Mouse (Mus musculus) spleen, adult 18-20 months (tissue): Measurements from ENCODE around the gene Sult1a1.
"Not testable (repeated sequence)": the region's sequence is repeated elsewhere in the genome, so short reads cannot be mapped to it uniquely, and the experiment has no call there.

ENCODE experiments used
- DNase-seq, 2 experiments: peaks; one replicate each; pipeline ENCODE4 v3.0.0; 2022; ENCODE audit warnings: mixed read lengths in 2 of 2

Gene Sult1a1

GRCm38 (mm10) chr7:126696303-126696702, 20.1 kb upstream of the Sult1a1 start:
- DNase-seq, result no peak

DNA sequence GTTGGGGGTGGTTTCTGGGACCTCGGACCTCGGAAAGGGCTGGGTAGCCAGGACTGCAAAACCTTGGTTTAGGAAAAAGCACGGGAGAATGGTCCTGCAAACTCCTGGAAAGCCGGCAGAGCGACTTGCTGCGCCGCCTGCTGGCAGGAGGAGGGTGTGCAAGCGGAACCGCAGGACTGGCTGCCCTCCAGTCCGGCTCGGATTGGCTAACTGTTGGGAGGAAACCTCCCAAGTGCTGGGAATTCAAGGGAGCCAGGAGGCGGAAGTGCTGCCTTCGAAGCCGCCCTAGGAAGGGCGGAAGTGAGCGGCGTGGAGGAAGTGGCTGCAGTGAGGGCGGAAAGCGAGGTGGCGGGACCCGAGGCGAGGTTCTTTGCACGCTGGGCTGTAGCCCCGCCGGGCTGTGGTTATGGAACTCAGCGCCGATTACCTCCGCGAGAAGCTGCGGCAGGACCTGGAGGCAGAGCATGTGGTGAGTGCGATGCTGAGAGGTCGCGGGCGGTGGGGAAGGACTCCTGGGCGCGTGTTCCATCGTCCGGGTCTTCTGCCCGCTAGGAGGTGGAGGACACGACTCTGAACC, 19.5 kb upstream of the Sult1a1 start, which contains the start of gene Slx1b:
TSS of gene Slx1b (minus strand) at position 154 of the 577 bp plus-strand sequence.
- DNase-seq, result peak; percentile 82 to 83

DNA sequence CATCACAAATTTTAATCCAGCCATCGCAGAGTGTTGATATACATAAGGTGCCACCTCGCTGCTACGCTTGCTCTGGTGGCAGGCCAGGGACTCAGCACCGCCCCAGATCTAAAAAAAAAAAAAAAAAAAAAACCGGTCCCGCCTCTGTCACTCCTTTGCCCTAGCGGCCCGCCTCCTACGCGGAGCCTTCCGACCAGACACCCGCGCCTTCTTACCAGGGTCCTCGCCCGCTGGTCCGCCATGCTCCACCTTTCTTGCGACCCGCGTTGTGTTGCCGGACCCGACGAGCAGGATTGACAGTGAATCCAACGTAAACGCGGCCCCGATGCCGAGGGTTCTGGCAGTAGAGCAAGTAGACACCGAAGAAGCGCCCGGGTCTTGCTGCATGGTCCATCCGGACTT, 19.0 kb upstream of the Sult1a1 start, which contains the start of gene Bola2:
TSS of gene Bola2 (plus strand) at position 192 of the 402 bp plus-strand sequence.
- DNase-seq, result peak; percentile 74

GRCm38 (mm10) chr7:126694441-126695051, 18.3 kb upstream of the Sult1a1 start:
- no peak for DNase-seq

DNA sequence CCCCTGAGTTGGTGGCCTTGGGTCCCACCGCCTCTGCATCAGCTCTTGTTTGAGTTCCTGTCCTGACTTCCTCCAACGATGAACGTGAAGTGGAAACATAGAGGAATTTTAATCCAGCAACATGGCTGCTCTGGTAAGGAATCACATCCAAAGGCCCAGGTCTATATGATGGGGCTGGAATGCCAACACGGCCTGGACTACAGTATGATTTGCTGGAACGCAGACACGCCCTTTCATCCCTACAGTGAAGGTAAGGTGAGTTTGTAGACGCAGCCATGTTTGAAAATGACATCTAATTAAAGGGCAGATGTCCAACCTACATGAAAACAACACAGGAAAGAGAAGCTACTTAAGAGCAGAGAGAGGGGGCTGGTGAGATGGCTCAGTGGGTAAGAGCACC, 17.5 kb upstream of the Sult1a1 start:
- DNase-seq, result no peak

- peak; percentile 69 to 86 for DNase-seq
Measured at GRCm38 (mm10) chr7:126693256-126693655, 17.0 kb upstream of the Sult1a1 start.

DNA sequence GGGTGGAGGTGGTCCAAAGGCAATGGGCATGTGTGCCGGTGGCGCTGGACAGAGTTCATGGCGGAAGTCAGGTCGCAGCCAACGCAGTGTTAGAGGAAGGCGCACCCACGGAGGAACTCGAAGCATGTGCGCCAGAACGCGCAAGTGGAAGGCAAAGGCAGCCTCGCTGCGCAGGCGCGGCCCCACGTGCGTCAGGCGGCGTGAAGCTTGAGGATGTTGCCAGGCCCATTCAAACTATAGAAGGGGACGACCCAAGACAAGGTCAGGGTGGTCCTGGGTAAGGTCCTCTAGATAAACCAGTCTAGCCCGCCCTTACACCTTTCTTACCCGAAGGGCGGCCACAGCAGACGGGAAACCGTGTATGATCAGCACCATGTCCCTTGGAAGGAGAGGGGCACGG, 16.2 kb upstream of the Sult1a1 start:
- DNase-seq, result no peak

- DNase-seq, result no peak
Measured at GRCm38 (mm10) chr7:126691676-126692075, 15.4 kb upstream of the Sult1a1 start.

DNA sequence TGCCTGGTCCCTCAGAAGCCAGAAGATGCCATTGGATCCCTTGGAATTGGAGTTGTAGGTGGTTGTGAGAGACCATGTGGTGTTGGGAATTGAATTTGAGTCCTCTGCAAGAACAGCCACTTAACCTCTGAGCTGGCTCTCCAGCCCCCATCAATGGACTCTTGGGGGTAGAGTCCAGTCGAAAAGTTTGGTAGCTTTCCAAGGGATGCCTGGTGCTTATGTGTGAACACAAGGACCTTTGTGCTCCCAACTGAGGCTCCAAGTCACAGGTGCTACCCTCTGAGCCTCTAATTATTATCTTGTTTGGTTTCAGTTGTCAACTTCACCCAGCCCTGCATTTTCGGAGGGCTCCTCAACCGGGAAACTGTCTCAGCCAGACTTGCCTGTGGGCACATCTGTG, 14.5 kb upstream of the Sult1a1 start:
- DNase-seq, result no peak

DNA sequence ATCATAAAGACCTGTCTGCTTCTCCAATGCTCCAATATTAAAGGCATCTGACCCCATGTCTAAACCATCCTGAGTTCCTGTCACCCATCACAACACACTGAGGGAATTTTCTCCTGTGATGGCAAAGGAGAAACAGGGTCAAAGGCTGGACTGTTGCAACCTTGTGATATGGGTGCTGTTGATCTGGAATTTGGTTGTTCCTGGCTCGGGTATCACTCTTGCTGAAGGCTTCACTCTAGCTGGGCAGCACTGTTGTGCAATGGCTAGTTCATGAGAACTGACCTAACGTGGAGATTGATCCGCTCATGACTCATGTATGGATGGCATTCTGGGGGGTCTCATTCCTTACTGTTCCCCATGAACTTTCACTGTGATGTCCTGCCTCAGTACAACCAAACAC, 12.8 kb upstream of the Sult1a1 start:
- DNase-seq, result no peak

DNA sequence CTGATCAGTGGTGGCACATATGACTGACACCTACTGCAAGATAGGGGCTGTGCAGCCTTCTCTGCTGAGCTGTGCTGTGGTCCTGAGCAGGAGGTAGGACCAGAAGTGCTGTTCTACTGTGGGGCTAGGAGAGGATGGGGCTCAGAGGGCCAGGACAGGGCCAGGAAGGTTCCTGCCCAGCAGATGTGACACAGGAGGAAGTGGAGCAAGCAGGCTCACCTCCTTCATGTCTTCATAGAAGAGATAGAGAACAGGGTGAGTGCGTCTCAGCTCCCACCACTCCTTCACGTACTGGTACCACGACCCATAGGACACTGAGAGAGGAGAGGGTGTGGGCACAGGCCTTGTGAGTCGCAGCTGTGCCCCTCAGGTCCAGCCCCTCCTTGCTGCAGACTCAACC, 11.9 kb upstream of the Sult1a1 start:
- DNase-seq, result not testable (repeated sequence)

- DNase-seq, result no peak
Measured at GRCm38 (mm10) chr7:126681221-126681620, 5.0 kb upstream of the Sult1a1 start.

DNA sequence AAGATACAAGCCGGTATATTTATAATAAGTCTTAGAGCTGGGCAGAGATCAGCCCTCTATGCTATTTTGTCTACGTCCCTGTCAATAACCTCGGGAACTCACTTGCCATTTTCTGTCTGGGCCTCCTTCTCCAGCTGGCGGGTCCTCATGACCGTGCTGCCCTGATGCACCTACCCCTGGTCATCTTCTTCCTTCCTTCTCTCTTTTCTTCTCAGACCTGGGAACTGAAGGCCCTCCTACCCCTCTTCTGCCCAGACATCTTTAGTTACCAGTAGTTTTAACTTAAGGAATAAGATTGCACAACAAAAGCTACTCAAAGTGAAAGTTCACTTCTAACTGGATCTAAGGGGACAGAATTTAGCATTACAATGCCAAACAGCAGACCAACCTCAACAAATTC, 3.5 kb upstream of the Sult1a1 start:
- no peak for DNase-seq

DNA sequence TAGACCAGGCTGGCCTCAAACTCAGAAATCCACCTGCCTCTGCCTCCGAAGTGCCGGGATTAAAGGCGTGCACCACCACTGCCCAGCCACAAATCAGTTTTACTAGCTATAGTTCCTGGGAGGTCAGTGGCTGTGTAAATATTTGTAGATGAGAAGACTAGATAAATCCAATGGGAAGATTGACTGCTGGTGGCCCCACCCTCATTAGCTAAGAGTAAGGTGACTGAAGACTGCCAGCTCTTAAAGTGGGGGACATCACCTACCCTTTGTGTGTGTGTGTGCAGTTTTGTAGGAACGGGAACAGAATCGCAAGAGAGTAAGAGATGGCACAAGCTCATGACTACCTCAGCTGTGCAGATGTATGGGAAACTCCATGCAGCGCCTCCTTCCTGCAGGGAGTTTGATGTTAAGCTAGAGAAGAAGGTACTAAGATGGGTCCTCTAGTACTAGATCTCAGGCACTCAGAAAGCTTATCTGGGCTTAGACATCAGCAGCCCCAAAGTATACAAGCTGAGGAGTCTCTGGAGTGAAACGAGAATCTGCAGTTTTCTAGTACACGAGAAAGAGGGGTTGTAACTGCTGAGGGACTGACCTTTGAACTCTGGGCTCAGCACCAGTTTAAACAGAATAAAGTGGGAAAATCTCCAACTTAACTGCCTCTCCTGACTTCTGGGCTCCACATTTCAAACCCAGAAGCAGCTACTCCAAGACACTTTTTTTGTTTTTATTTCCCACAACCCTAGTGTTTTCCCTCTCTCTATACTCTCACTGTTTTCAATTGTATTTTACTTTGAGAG, 2.5 kb upstream of the Sult1a1 start:
- no peak for DNase-seq

GRCm38 (mm10) chr7:126676631-126677220, 494 bp upstream of the Sult1a1 start:
- DNase-seq, result no peak

GRCm38 (mm10) chr7:126675104-126675503, 1.1 kb downstream of the Sult1a1 start:
- no peak for DNase-seq

DNA sequence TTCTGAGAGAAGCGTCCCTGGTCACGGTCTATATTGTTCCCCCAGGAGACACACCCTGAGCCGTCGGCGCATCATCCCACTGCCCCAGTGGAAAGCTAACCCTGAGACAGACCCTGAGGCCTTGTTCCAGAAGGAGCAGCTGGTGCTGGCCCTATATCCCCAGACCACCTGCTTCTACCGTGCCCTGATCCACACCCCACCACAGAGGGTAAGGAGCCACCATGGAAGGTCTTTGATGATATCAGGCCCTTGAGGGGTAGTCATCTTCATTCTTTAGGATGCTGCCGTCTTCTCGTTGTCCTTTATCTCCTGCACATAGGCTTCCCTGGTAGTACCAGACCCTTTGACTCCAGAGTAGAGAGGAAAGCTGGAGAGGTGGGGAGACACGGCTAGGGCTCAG, 4.1 kb downstream of the Sult1a1 start:
- no peak for DNase-seq

- DNase-seq, result no peak
Measured at GRCm38 (mm10) chr7:126670152-126670551, 6.1 kb downstream of the Sult1a1 start.

DNA sequence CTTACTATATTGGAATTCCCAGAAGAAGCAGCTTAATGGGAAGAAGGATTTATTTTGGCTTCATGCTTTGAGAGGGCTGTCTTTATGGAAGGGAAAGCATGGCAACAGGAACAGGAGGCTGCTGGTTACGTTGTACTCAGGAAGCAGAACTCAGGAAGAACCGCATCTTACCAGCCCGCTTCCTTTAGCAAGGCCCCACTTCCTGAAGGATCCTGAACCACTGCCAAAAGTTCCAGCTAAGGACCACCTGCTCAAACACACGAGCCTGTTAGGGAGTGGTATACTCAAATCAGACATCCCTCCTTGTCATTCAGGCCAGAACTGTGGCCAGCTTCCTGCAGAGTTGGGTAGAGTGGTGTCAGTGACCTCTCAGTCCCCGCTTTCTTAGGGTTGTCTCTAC, 7.8 kb downstream of the Sult1a1 start:
- DNase-seq, result no peak

DNA sequence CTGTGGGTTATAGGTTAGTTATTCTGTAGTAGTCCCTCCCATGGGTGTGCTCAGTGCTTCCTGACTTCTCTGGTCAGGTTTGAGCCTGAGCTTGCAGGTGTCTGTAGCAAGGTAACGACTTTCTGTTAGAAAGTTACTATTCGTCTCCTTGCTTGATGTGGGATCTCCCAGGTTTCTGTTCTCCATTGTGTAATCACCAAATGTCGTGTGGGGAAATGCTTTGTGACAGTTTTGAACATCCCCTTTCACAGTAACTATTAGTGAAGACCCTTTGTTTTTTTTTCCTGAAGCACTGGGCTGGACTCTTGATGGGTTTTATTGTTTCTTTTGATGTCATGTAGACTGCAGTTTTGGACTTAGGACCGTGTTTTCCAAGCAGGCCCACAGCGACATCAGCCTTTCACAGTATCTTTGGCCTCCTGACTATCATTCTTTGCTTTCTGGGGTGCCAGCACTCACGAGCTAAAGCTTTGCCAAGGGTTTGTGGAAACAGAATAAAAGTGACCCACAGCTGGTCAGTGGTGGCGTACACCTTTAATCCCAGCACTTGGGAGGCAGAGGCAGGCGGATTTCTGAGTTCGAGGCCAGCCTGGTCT, 8.6 kb downstream of the Sult1a1 start:
- no peak for DNase-seq

DNA sequence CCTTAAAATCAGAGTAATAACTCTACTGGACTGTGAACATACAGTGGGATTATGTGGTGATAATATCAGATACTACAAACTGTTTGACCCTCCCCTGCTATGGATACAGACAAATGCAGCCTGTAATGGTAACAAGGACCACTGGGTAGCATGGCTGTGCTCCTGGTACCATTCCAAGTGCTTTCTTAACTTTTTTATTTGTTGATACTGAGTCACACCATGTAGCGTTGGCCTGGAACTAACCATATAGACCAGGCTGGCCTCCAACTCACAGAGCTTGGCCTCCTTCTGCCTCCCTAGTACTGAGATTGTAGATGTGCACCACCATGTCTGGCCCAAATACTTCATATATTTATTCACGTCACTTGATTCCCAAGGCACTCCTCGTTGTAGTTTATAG, 11.0 kb downstream of the Sult1a1 start:
- DNase-seq, result no peak

- no peak for DNase-seq
Measured at GRCm38 (mm10) chr7:126663646-126664045, 12.6 kb downstream of the Sult1a1 start.

DNA sequence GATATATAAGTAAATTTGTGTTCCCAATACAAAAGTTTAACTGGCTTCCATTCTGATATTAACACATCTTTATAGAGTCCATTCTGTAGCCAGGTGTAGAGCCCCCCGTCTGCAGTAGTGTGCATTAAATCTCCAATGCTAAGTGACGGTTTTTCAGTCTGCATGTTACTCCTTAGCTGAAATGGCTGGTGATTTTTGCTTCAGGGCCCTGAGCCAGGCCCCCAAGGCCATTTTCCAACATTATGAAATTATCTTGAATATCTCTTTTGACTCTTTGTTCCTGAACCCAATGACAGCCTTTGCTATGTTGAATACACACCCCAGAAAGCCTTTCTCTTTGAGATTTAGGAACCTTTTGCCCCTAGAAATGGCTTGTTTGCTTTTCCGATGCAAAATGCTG, 16.5 kb downstream of the Sult1a1 start:
- no peak for DNase-seq
